Mouse (Mus musculus) spleen, adult 2 months (tissue): ENCODE measurements around the gene Mical3.

Experiments
- CTCF ChIP-seq: fragments of 200-500 bp; IDR thresholded peaks from 2 replicates; pipeline ENCODE4 v1.5.1; 2011; ENCODE audit warnings: mild to moderate bottlenecking, inconsistent platforms; ENCODE audit not compliant: insufficient read depth, insufficient read length, insufficient replicate concordance; ENCODE audit errors: extremely low read depth
- POLR2A ChIP-seq: fragments of 200-500 bp; IDR thresholded peaks from 2 replicates; pipeline ENCODE4 v1.6.1; 2011; ENCODE audit warnings: low read depth, low read length, inconsistent platforms

DNA sequence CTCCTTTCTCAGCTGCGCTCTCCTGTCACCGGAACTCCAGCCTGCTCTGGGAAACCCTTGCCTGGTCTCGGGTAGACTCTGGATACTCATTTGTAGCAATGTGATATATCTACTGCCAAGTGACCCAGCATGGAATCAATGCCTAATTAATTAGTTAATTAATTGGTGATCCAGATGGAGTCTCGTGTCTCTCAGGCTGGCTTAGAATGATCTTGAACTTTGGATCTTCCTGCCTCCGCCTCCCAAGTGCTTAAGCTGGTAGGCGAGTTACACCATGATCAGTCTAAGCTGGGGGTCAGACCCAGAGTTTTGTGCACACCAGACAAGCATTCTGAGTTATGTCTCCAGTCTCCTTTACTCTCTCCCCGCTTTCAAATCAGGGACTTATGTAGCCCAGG is 189.7 kb downstream of the Mical3 start:
- TF ChIP-seq CTCF (no peak), POLR2A (no peak)
